Mouse (Mus musculus): ENCODE results near the gene Sfswap. TPM values are rescaled to one million over a fixed set of nuclear protein-coding genes. Genes with fewer than 3 reads are reported as not detected.
"Not testable (repeated sequence)": the region's sequence is repeated elsewhere in the genome, so short reads cannot be mapped to it uniquely, and the experiment has no call there.

Sfswap gene
- polyA plus RNA-seq, 1 experiment from 2014 or later: 45.7 TPM

GRCm38 (mm10) chr5:129620600-129620999 is 119.6 kb downstream of the Sfswap start:
- H3K4me1 ChIP-seq (replicated peaks; ENCODE audit: control insufficient read depth, insufficient read depth, low read length); H3K27ac ChIP-seq (ENCODE audit: low read depth); H3K27me3 ChIP-seq (replicated peaks; ENCODE audit: control insufficient read depth, insufficient read depth, low read length); DNase-seq (ENCODE audit: low spot score); H3K36me3 ChIP-seq (ENCODE audit: control insufficient read depth, insufficient read depth, low read length); H3K4me3 ChIP-seq (ENCODE audit: low read depth, low read length); H3K4me2 ChIP-seq (ENCODE audit: low read length); ATAC-seq (replicated peaks; ENCODE audit: low FRiP score, low TSS enrichment, low read depth); H3K9me3 ChIP-seq (ENCODE audit: control insufficient read depth, low read length); H3K9ac ChIP-seq (ENCODE audit: low read length): not testable (repeated sequence)
- 58% methylated on average over 9 of the region's 9 CpGs for WGBS

Other genes with a start within 250 kb of the Sfswap start
- gene Mmp17, start 82.9 kb downstream of the Sfswap start, polyA plus RNA-seq (2014; fragmentation: Nextera tagmentation; extraction: Ambion mirVana): 2.9 and 3.8 TPM in 2 replicates
- 4.0 and 4.1 TPM in 2 replicates for gene Zfp11, start 168.9 kb downstream of the Sfswap start, polyA plus RNA-seq (2014; fragmentation: Nextera tagmentation; extraction: Ambion mirVana)
- not detected in 2 replicates for gene Sept14, start 207.3 kb downstream of the Sfswap start, polyA plus RNA-seq (2014; fragmentation: Nextera tagmentation; extraction: Ambion mirVana)
- gene Mrps17, start 214.3 kb downstream of the Sfswap start, polyA plus RNA-seq (2014; fragmentation: Nextera tagmentation; extraction: Ambion mirVana): 211 and 218 TPM in 2 replicates
- gene Nipsnap2, start 223.8 kb downstream of the Sfswap start, polyA plus RNA-seq (2014; fragmentation: Nextera tagmentation; extraction: Ambion mirVana): 101 and 103 TPM in 2 replicates